Mouse (Mus musculus) spleen, adult 2 months (tissue): ENCODE data around the gene Rcc2. TPM values are rescaled to one million over a fixed set of nuclear protein-coding genes. Genes with fewer than 3 reads are reported as not detected.

Experiments used
- DNase-seq, 2 experiments: peaks; one replicate each; pipeline versions ENCODE4 v3.0.0 to v3.0.0-alpha.2; 2012 to 2021; ENCODE audit warnings: low spot score in 2 of 2, low read depth in 1 of 2
- H3K27ac ChIP-seq: fragments of 200-500 bp; 2 replicates; pipeline ENCODE4 v1.5.1; 2012; ENCODE audit warnings: low read length, inconsistent platforms; ENCODE audit not compliant: insufficient read depth
- H3K27me3 ChIP-seq: fragments of 200-500 bp; 2 replicates; pipeline ENCODE4 v1.6.1; 2012; ENCODE audit warnings: mild to moderate bottlenecking, moderate library complexity, low read length, inconsistent platforms; ENCODE audit not compliant: control insufficient read depth, insufficient read depth
- H3K36me3 ChIP-seq: fragments of 200-500 bp; 2 replicates; pipeline ENCODE4 v1.6.1; 2012; ENCODE audit warnings: mild to moderate bottlenecking, low read length, inconsistent platforms; ENCODE audit not compliant: control insufficient read depth, insufficient read depth
- H3K4me1 ChIP-seq: fragments of 200-500 bp; 2 replicates; pipeline ENCODE4 v1.6.1; 2011; ENCODE audit warnings: inconsistent platforms; ENCODE audit not compliant: control insufficient read depth, insufficient read depth, insufficient read length
- H3K4me3 ChIP-seq: fragments of 200-500 bp; 2 replicates; pipeline ENCODE4 v1.5.1; 2011; ENCODE audit warnings: mild to moderate bottlenecking, inconsistent platforms; ENCODE audit not compliant: insufficient read depth, insufficient read length; ENCODE audit errors: extremely low read depth
- CTCF ChIP-seq: fragments of 200-500 bp; IDR thresholded peaks from 2 replicates; pipeline ENCODE4 v1.5.1; 2011; ENCODE audit warnings: mild to moderate bottlenecking, inconsistent platforms; ENCODE audit not compliant: insufficient read depth, insufficient read length, insufficient replicate concordance; ENCODE audit errors: extremely low read depth
- POLR2A ChIP-seq: fragments of 200-500 bp; IDR thresholded peaks from 2 replicates; pipeline ENCODE4 v1.6.1; 2011; ENCODE audit warnings: low read depth, low read length, inconsistent platforms
- WGBS: fragments of 180-500 bp; shearing (Covaris S2); methylation state at CpG from one replicate; pipeline ENCODE4 v1.1.7; 2018; 5-methylcytosine and 5-hydroxymethylcytosine counted together
- polyA plus RNA-seq: library from polyadenylated mRNA; depleted of rRNA; stranded (reverse); fragments of >200 nt; gene quantifications from 2 replicates; pipeline ENCODE4 v1.2.3, GENCODE M21; 2012; rRNA removed

Gene Rcc2
- 86.9 and 101 TPM in 2 replicates for polyA plus RNA-seq

GRCm38 (mm10) chr4:140700269-140701018 is at the start of gene Rcc2:
Gene Rcc2, plus strand, starts transcription at chr4:140700541.
- Histone ChIP-seq H3K27me3 (no peaks in the 10 kb centered on the region), H3K27ac (peak within 1 kb of the TSS; percentile 97), H3K4me1 (peaks cover 3% of the 10 kb centered on the region; the same call in 1 of the 2 replicates), H3K4me3 (peak within 1 kb of the TSS; percentile 100), H3K36me3 (no peaks in the 10 kb centered on the region; the same call in 1 of the 2 replicates)
- no peak for TF ChIP-seq CTCF
- TF ChIP-seq POLR2A: no peak
- WGBS: 5% methylated on average over 20 of the region's 20 CpGs
- peak in 1 of 2 experiments; percentile 24 for DNase-seq

DNA sequence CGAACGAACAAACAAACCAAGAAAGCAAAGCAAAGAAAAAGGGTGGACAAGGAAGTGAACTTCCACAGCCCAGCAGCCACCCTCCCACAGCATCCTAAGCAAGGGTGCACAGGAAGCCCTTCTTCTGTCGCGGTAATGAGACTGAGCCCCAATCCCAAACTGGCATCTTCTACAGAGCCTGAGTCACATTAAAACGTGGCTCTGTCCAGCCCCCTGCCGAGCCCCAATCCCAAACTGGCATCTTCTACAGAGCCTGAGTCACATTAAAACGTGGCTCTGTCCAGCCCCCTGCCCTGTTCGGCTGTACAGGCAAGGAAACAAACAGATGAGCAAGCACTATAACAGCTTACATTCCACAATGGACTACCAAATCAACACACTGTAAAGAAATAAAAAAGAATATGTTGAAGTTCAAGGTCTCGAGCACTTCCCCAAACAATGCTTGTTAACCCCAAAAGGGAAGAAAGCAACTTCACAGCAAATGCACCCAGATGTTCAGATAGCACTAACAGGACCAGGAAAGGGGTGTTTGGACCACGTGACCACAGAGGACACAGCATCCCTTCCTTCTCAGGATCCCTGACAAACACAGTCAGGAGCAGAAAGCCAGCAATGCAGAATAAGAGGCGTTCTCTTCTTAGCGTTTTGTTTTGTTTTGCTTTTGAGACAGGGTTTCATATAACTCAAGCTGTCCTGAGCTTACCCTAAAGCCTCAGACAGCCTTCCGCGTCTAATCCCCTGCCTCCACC is 46.3 kb upstream of the Rcc2 start:
- TF ChIP-seq POLR2A (no peak), CTCF (no peak)
- WGBS: 12% methylated on average over 14 of the region's 14 CpGs
- H3K27ac ChIP-seq: no peak overlapping the region
- H3K4me3 ChIP-seq: no peak overlapping the region
- DNase-seq: no peak
- H3K36me3 ChIP-seq: no peaks in the 10 kb centered on the region
- no peaks in the 10 kb centered on the region for H3K4me1 ChIP-seq
- no peaks in the 10 kb centered on the region for H3K27me3 ChIP-seq

DNA sequence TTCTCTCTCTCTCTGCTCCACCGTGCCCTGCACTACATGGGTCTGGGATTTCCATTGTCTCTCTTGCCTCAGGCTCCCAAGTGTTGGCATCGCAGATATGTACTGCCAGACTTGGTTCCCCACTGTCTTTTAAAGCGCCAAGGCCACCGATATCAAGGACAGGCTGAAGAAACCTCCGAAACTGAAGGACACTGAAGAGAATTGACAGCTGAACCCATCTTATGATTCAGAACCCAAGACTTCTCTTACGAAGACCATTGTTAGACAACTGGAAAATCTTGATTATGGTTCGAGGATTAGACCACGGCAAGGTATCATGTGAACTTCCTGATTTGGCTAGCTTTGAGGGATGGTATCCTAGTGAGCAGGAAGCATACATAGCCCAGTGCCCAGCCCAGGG is 45.5 kb upstream of the Rcc2 start:
- no peaks in the 10 kb centered on the region for H3K27me3 ChIP-seq
- TF ChIP-seq CTCF: no peak
- TF ChIP-seq POLR2A: no peak
- no peaks in the 10 kb centered on the region for H3K4me1 ChIP-seq
- H3K4me3 ChIP-seq: no peak overlapping the region
- no peak overlapping the region for H3K27ac ChIP-seq
- DNase-seq: no peak
- no peaks in the 10 kb centered on the region for H3K36me3 ChIP-seq
- 47% methylated on average over 8 of the region's 8 CpGs for WGBS

DNA sequence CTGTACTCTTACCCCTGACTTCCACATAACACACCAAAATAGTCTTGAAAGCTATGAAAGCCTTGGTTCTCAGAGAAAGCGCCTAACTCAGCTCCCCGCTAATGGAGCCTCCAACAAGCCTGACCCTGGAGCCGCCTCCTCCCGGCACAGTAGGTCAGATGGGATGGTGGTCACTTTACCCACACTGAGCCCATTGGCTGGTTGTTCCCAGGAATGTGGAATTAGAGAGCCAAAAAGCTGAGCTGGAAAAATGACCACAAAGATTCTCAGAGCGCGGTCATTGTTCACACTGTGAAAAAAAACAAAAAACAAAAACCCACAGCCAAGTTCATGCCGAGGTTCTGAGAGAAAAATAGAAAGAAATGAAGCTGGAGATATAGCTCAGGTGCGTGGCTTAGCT is 43.8 kb upstream of the Rcc2 start:
- no peak overlapping the region for H3K27ac ChIP-seq
- no peaks in the 10 kb centered on the region for H3K36me3 ChIP-seq
- H3K27me3 ChIP-seq: no peaks in the 10 kb centered on the region
- no peak for TF ChIP-seq CTCF
- no peak for TF ChIP-seq POLR2A
- no peak overlapping the region for H3K4me3 ChIP-seq
- no peak for DNase-seq
- 84% methylated on average over 8 of the region's 8 CpGs for WGBS
- no peaks in the 10 kb centered on the region for H3K4me1 ChIP-seq

DNA sequence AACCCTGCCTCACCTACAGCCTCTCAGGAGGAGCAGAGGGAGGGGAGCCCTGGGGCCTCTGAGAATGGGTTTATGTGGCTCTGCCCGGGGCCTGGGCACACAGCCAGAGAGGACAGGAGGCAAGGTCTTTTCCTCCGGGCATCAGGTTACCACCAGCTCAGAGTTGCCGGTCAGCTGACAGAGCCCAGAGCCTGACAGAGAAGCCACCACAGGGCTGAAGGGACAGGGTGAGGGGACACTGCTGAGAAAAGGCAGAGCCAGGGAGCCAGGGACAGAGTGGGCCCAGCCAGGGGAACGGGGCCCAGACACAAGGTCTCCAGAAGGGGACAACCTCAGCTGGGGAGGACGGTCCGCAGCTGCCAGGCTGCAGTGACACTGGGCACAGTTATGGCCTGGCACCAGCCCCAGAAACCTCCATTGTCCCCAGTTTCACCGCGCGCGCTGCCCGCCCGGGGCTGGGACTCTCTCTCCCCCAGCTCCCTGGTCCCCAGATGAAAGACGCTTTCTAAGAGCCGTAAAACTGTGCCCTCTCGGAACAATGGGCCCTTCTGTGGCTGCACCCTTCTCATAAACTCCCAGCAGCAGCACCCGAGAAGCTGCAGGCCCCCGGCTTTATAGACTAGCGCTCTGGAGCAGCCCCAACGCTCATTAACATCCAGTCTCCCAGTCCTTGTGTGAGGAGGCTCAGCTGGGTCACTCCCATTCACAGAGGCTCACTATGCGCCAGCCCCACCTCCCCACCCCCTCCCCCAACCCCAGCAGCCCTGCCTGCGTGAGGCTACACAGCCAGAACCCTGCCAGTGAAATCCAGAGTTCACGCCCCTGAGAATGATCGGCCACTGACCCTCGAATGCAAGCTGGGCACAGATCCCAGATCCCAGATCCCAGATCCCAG is 42.4 kb upstream of the Rcc2 start:
- WGBS: 58% methylated on average over 24 of the region's 24 CpGs
- no peaks in the 10 kb centered on the region for H3K36me3 ChIP-seq
- DNase-seq: no peak
- no peak overlapping the region for H3K4me3 ChIP-seq
- TF ChIP-seq POLR2A: no peak
- TF ChIP-seq CTCF: no peak
- no peaks in the 10 kb centered on the region for H3K27me3 ChIP-seq
- no peaks in the 10 kb centered on the region for H3K4me1 ChIP-seq
- H3K27ac ChIP-seq: no peak overlapping the region; the same call in 1 of the 2 replicates

- Histone ChIP-seq H3K27ac (no peak overlapping the region), H3K27me3 (no peaks in the 10 kb centered on the region), H3K4me3 (no peak overlapping the region), H3K36me3 (no peaks in the 10 kb centered on the region), H3K4me1 (no peaks in the 10 kb centered on the region)
- DNase-seq: no peak
- 73% methylated on average over 18 of the region's 18 CpGs for WGBS
- no peak for TF ChIP-seq POLR2A
- no peak for TF ChIP-seq CTCF
These were observed 38.8 kb upstream of the Rcc2 start for GRCm38 (mm10) chr4:140661406-140662022.
